Mouse (Mus musculus) induced T-regulatory cell, adult 2 months (primary cell): Measurements from ENCODE around the gene Psmc2.
A peak's percentile ranks its signal among the peaks of the same experiment; 100 is the strongest.

ENCODE experiments used
- DNase-seq: peaks from one replicate; pipeline ENCODE4 v3.0.0-alpha.2; 2012; ENCODE audit warnings: low read depth

Psmc2 gene

DNA sequence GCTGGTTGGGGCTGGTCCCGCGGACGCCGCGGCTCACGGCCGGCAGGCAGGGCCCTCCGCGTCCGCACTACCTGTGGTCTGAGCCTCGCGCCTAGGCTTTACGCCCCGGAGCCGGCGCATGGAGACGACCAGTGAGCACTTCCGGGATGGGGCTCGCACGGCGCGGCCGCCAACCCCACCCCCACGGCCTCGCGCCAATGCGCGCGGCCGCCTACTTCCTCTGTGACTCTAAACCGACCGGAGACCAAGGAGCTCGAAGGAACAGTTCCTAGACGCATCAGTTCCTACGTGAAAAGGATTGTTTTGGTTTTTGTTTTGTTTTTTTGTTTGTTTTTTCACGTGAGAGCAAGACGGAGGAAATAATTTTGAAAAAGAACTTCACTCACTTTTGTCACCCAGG is at the start of gene Psmc2, which contains the start of gene Dnajc2:
Psmc2 (plus strand) TSS at position 231 of the 400 bp plus-strand sequence.
Dnajc2 (minus strand) TSS at position 199 of the 400 bp plus-strand sequence.
- DNase-seq = peak; percentile 95

- peak; percentile 88 for DNase-seq
These were observed 49.5 kb upstream of the Psmc2 start for GRCm38 (mm10) chr5:21735584-21735983.

GRCm38 (mm10) chr5:21736046-21736445 is 49.0 kb upstream of the Psmc2 start:
- DNase-seq = peak; percentile 16

DNA sequence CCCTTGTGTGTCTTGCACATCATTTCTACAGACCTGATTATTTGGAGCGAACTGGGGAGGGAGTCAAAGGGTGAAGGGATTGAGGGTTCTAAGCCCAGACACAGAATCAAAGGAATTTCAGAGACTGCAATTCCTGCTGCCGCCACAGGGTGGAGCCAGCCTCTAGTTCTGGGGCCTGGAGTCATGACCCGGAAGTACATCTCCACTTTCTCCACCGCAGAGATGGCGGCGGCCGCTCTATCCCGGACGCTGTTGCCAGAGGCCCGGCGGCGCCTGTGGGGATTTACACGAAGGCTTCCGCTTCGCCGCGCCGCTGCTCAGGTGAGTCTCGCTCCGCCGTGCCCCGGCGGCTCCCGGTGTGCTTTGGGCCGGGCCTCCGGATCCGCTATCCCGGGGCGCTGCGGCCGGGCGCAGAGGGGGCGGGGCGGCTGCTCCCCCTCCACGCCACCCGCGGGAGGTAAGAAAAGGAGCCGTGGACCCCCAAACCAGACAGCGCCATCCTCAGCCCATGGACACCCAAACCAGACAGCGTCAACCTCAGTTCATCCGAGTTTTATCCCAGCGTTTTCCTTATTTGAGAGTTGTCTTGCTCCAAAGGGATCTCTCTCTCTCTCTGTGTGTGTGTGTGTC is 48.0 kb upstream of the Psmc2 start, which contains the start of gene Pmpcb:
Pmpcb (plus strand) TSS at position 186 of the 630 bp plus-strand sequence.
- DNase-seq = peak; percentile 95

GRCm38 (mm10) chr5:21737620-21738019 is 47.5 kb upstream of the Psmc2 start:
- DNase-seq = no peak

GRCm38 (mm10) chr5:21739120-21739519 is 46.0 kb upstream of the Psmc2 start:
- DNase-seq = no peak

DNA sequence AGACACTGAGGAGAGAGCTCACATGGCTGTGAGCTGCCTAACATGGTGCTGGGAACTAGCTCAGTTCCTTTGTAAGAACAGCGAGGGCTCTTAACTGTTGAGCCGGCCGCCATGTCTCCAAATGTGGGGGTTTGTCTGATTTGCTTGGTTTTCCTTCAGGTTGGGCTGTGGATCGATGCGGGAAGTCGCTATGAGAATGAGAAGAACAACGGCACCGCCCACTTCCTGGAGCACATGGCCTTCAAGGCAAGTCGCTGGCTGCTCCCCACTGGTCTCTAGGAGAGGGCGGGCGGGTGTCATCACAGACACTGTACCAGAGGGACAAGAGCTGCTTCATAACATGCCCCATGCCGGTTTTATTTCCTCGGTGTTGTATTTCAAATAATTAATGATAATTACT is 45.2 kb upstream of the Psmc2 start:
- no peak for DNase-seq

- DNase-seq = no peak
These were observed 41.5 kb upstream of the Psmc2 start for GRCm38 (mm10) chr5:21743606-21744005.

GRCm38 (mm10) chr5:21744651-21745050 is 40.4 kb upstream of the Psmc2 start:
- no peak for DNase-seq

- DNase-seq = no peak
These were observed 39.1 kb upstream of the Psmc2 start for GRCm38 (mm10) chr5:21745966-21746365.

DNA sequence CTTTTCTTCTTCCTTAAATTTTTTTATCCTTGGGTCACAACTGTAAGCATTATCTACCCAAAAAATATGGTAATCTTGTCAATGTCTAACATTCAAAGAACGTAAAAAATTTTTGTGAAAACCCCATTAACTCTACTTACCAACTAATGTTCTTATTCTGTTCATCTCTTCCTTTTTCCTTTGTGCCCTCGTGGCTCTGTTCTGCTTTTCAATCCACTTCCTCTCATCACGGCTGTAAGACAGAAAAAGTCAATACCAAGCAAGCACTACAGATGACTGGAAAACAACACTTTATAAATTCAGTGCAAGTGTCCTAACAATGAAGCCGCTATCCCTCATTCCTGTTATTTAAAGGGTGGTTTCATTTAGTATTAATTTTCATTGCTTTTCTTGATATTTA is 16.6 kb upstream of the Psmc2 start:
- no peak for DNase-seq

DNA sequence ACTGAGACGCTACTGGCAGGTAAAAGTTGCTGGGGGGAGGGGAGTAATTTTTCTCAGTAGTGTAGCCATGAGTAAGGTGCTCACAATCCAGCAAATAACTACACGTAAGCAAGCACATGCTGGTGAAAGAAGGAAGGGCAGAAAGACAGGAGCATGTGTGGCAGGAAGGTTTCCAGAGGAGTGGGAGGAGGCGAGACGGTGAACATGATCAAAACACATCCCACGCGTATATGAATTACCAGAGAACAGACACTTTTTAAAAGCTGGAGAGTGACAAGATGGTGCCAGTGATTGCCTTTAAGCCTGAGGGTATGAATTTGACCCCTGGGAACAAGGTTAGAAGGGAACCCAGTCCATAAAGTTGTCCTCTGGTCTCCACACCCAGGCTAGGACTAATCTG is 15.2 kb upstream of the Psmc2 start:
- DNase-seq = no peak

- DNase-seq = no peak
These were observed 8.6 kb upstream of the Psmc2 start for GRCm38 (mm10) chr5:21776491-21776890.

GRCm38 (mm10) chr5:21784161-21785052 is 676 bp upstream of the Psmc2 start:
- peak; percentile 60 for DNase-seq

GRCm38 (mm10) chr5:21785776-21786175 is 693 bp downstream of the Psmc2 start:
- no peak for DNase-seq

GRCm38 (mm10) chr5:21786258-21787185 is 1.4 kb downstream of the Psmc2 start:
- peak; percentile 97 for DNase-seq

GRCm38 (mm10) chr5:21787186-21788105 is 2.4 kb downstream of the Psmc2 start:
- DNase-seq = peak; percentile 9

DNA sequence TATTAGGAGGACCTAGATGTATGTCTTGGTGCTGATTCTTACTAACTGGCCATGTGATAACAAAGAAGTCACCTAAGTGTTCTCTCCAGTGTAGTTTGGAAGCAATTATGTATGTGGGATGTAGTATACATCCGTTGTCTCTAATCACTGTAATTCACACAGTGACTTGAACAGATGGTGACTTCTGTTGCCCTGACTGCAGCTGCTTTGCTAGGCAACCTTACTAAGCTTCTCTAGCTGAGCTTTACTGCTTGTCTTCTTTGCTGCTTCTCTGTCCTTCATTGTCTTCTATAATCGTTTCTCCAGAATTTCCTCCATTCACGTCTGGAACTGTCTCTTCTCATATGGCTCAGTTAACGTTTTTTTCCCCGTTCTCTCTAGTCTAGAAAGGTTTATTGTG is 4.0 kb downstream of the Psmc2 start:
- DNase-seq = no peak

GRCm38 (mm10) chr5:21792166-21792565 is 7.1 kb downstream of the Psmc2 start:
- no peak for DNase-seq

DNA sequence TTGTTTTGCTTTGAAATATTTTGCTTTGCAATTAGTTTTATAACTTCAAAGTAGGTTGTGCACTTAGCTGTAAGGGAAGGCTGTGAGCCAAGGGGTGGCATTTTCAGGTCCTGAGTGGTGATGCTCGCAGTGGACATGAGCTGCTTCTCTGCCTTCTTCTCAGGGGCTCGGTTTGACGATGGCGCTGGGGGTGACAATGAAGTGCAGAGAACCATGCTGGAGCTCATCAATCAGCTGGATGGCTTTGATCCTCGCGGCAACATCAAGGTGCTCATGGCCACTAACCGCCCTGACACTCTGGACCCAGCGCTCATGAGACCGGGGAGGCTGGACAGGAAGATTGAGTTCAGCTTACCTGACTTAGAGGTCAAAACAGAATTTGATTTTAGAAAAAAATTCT is 17.8 kb downstream of the Psmc2 start:
- no peak for DNase-seq

- no peak for DNase-seq
These were observed 18.7 kb downstream of the Psmc2 start for GRCm38 (mm10) chr5:21803691-21804188.
